Mouse (Mus musculus): ENCODE data around the gene Rbfox2. TPM values are rescaled to one million over a fixed set of nuclear protein-coding genes. Genes with fewer than 3 reads are reported as not detected.

Rbfox2 gene
- polyA plus RNA-seq, 1 experiment: 34.7 TPM

- Histone ChIP-seq H3K27ac (ENCODE audit: insufficient read depth, low read depth, low read length) (no peak overlapping the region), H3K27me3 (ENCODE audit: control insufficient read depth, insufficient read depth, low read length) (no peaks in the 10 kb centered on the region), H3K4me3 (ENCODE audit: low read depth, low read length) (no peak overlapping the region), H3K4me1 (ENCODE audit: control insufficient read depth, insufficient read depth, insufficient read length, low read length) (peaks cover 12% of the 10 kb centered on the region), H3K36me3 (ENCODE audit: control insufficient read depth, insufficient read depth, low read length) (no peaks in the 10 kb centered on the region)
- 75% methylated on average over 7 of the region's 7 CpGs for WGBS
- no peak for TF ChIP-seq CTCF (IDR thresholded peaks at IDR 0.05; ENCODE audit: extremely low read depth, insufficient read length, insufficient replicate concordance, low read depth, low read length)
- TF ChIP-seq POLR2A (IDR thresholded peaks at IDR 0.05; ENCODE audit: low read depth, low read length): no peak
Observed at GRCm38 (mm10) chr15:77348146-77348545, 41.3 kb upstream of the Rbfox2 start.

- no peaks in the 10 kb centered on the region for H3K27me3 ChIP-seq (ENCODE audit: control insufficient read depth, insufficient read depth, low read length)
- peaks cover 15% of the 10 kb centered on the region for H3K4me1 ChIP-seq (ENCODE audit: control insufficient read depth, insufficient read depth, insufficient read length, low read length)
- H3K4me3 ChIP-seq (ENCODE audit: low read depth, low read length): 0 out of 2 replicates have a peak overlapping the region, but pooled peaks have one; percentile 6
- TF ChIP-seq POLR2A (IDR thresholded peaks at IDR 0.05; ENCODE audit: low read depth, low read length): no peak
- no peak for TF ChIP-seq CTCF (IDR thresholded peaks at IDR 0.05; ENCODE audit: extremely low read depth, insufficient read length, insufficient replicate concordance, low read depth, low read length)
- 36% methylated on average over 17 of the region's 17 CpGs for WGBS
- no peak overlapping the region for H3K27ac ChIP-seq (ENCODE audit: insufficient read depth, low read depth, low read length)
- H3K36me3 ChIP-seq (ENCODE audit: control insufficient read depth, insufficient read depth, low read length): no peaks in the 10 kb centered on the region
Observed at GRCm38 (mm10) chr15:77344127-77345125, 37.6 kb upstream of the Rbfox2 start.

GRCm38 (mm10) chr15:77343527-77344091 is 36.8 kb upstream of the Rbfox2 start:
- no peaks in the 10 kb centered on the region for H3K27me3 ChIP-seq (ENCODE audit: control insufficient read depth, insufficient read depth, low read length)
- H3K27ac ChIP-seq (ENCODE audit: insufficient read depth, low read depth, low read length): no peak overlapping the region
- no peaks in the 10 kb centered on the region for H3K36me3 ChIP-seq (ENCODE audit: control insufficient read depth, insufficient read depth, low read length)
- H3K4me3 ChIP-seq (ENCODE audit: low read depth, low read length): peak overlapping the region; percentile 6
- H3K4me1 ChIP-seq (ENCODE audit: control insufficient read depth, insufficient read depth, insufficient read length, low read length): peaks cover 15% of the 10 kb centered on the region
- TF ChIP-seq POLR2A (IDR thresholded peaks at IDR 0.05; ENCODE audit: low read depth, low read length) (no peak), CTCF (IDR thresholded peaks at IDR 0.05; ENCODE audit: extremely low read depth, insufficient read length, insufficient replicate concordance, low read depth, low read length) (peak; percentile 84)
- 2% methylated on average over 13 of the region's 13 CpGs for WGBS

GRCm38 (mm10) chr15:77342962-77343526 is 36.2 kb upstream of the Rbfox2 start:
- no peaks in the 10 kb centered on the region for H3K27me3 ChIP-seq (ENCODE audit: control insufficient read depth, insufficient read depth, low read length)
- no peak for TF ChIP-seq CTCF (IDR thresholded peaks at IDR 0.05; ENCODE audit: extremely low read depth, insufficient read length, insufficient replicate concordance, low read depth, low read length)
- no peak for TF ChIP-seq POLR2A (IDR thresholded peaks at IDR 0.05; ENCODE audit: low read depth, low read length)
- H3K4me3 ChIP-seq (ENCODE audit: low read depth, low read length): peak overlapping the region; percentile 6
- H3K27ac ChIP-seq (ENCODE audit: insufficient read depth, low read depth, low read length): peak overlapping the region; percentile 13; the same call in 1 of the 2 replicates
- WGBS: 34% methylated on average over 18 of the region's 18 CpGs
- H3K4me1 ChIP-seq (ENCODE audit: control insufficient read depth, insufficient read depth, insufficient read length, low read length): peaks cover 18% of the 10 kb centered on the region
- H3K36me3 ChIP-seq (ENCODE audit: control insufficient read depth, insufficient read depth, low read length): no peaks in the 10 kb centered on the region

- Histone ChIP-seq H3K27ac (ENCODE audit: insufficient read depth, low read depth, low read length) (no peak overlapping the region), H3K4me3 (ENCODE audit: low read depth, low read length) (no peak overlapping the region), H3K27me3 (ENCODE audit: control insufficient read depth, insufficient read depth, low read length) (no peaks in the 10 kb centered on the region), H3K36me3 (ENCODE audit: control insufficient read depth, insufficient read depth, low read length) (no peaks in the 10 kb centered on the region), H3K4me1 (ENCODE audit: control insufficient read depth, insufficient read depth, insufficient read length, low read length) (peaks cover 21% of the 10 kb centered on the region)
- 89% methylated on average over 6 of the region's 6 CpGs for WGBS
- TF ChIP-seq CTCF (IDR thresholded peaks at IDR 0.05; ENCODE audit: extremely low read depth, insufficient read length, insufficient replicate concordance, low read depth, low read length) (peak; percentile 19; the same call in 1 of the 2 replicates), POLR2A (IDR thresholded peaks at IDR 0.05; ENCODE audit: low read depth, low read length) (no peak)
Observed at GRCm38 (mm10) chr15:77342005-77342404, 35.2 kb upstream of the Rbfox2 start.

- Histone ChIP-seq H3K4me3 (ENCODE audit: low read depth, low read length) (no peak overlapping the region), H3K4me1 (ENCODE audit: control insufficient read depth, insufficient read depth, insufficient read length, low read length) (peaks cover 30% of the 10 kb centered on the region), H3K27me3 (ENCODE audit: control insufficient read depth, insufficient read depth, low read length) (no peaks in the 10 kb centered on the region), H3K36me3 (ENCODE audit: control insufficient read depth, insufficient read depth, low read length) (no peaks in the 10 kb centered on the region), H3K27ac (ENCODE audit: insufficient read depth, low read depth, low read length) (no peak overlapping the region)
- TF ChIP-seq POLR2A (IDR thresholded peaks at IDR 0.05; ENCODE audit: low read depth, low read length): no peak
- TF ChIP-seq CTCF (IDR thresholded peaks at IDR 0.05; ENCODE audit: extremely low read depth, insufficient read length, insufficient replicate concordance, low read depth, low read length): no peak
Observed at GRCm38 (mm10) chr15:77340581-77340980, 33.8 kb upstream of the Rbfox2 start.

All from small intestine, adult 2 months (tissue).